Mouse (Mus musculus): ENCODE data around the gene Hpn.
A peak's percentile ranks its signal among the peaks of the same experiment; 100 is the strongest.

Hpn gene

GRCm38 (mm10) chr7:31115182-31115581 is at the start of gene Hpn:
Gene Hpn (minus strand): TSS chr7:31115290.
- DNase-seq (ENCODE audit: low spot score): no peak

- no peak for DNase-seq (ENCODE audit: low spot score)
These were observed 49.7 kb upstream of the Hpn start for GRCm38 (mm10) chr7:31164748-31165147.

GRCm38 (mm10) chr7:31163666-31164577 is 48.8 kb upstream of the Hpn start:
- no peak for DNase-seq (ENCODE audit: low spot score)

GRCm38 (mm10) chr7:31162324-31162723 is 47.2 kb upstream of the Hpn start:
- no peak for DNase-seq (ENCODE audit: low spot score)

GRCm38 (mm10) chr7:31161831-31162230 is 46.7 kb upstream of the Hpn start:
- DNase-seq (ENCODE audit: low spot score): no peak

GRCm38 (mm10) chr7:31161246-31161645 is 46.2 kb upstream of the Hpn start:
- DNase-seq (ENCODE audit: low spot score): peak; percentile 76

GRCm38 (mm10) chr7:31160763-31161162 is 45.7 kb upstream of the Hpn start:
- DNase-seq (ENCODE audit: low spot score): peak; percentile 71

- peak; percentile 79 for DNase-seq (ENCODE audit: low spot score)
These were observed 41.2 kb upstream of the Hpn start for GRCm38 (mm10) chr7:31156034-31156928.

- no peak for DNase-seq (ENCODE audit: low spot score)
These were observed 40.4 kb upstream of the Hpn start, which contains the start of gene Gramd1a for GRCm38 (mm10) chr7:31155296-31156033. Gene Gramd1a (minus strand): TSS chr7:31155896.

- peak; percentile 77 for DNase-seq (ENCODE audit: low spot score)
These were observed 38.6 kb upstream of the Hpn start for GRCm38 (mm10) chr7:31153536-31154320.

- DNase-seq (ENCODE audit: low spot score): peak; percentile 73
These were observed 36.5 kb upstream of the Hpn start for GRCm38 (mm10) chr7:31151301-31152241.

- peak; percentile 72 for DNase-seq (ENCODE audit: low spot score)
These were observed 35.6 kb upstream of the Hpn start for GRCm38 (mm10) chr7:31150566-31151300.

- DNase-seq (ENCODE audit: low spot score): peak; percentile 78
These were observed 34.9 kb upstream of the Hpn start for GRCm38 (mm10) chr7:31149751-31150565.

GRCm38 (mm10) chr7:31149271-31149670 is 34.2 kb upstream of the Hpn start:
- DNase-seq (ENCODE audit: low spot score): no peak

GRCm38 (mm10) chr7:31148756-31149155 is 33.7 kb upstream of the Hpn start:
- DNase-seq (ENCODE audit: low spot score): no peak

GRCm38 (mm10) chr7:31148086-31148485 is 33.0 kb upstream of the Hpn start:
- DNase-seq (ENCODE audit: low spot score): peak; percentile 83

- no peak for DNase-seq (ENCODE audit: low spot score)
These were observed 30.6 kb upstream of the Hpn start for GRCm38 (mm10) chr7:31145596-31146160.

GRCm38 (mm10) chr7:31144886-31145285 is 29.8 kb upstream of the Hpn start:
- DNase-seq (ENCODE audit: low spot score): peak; percentile 64

Data from T-cell, adult 2 months (primary cell).